Comparison of ENCODE assay signal across 9 mouse cellular contexts in the genomic region with DNA sequence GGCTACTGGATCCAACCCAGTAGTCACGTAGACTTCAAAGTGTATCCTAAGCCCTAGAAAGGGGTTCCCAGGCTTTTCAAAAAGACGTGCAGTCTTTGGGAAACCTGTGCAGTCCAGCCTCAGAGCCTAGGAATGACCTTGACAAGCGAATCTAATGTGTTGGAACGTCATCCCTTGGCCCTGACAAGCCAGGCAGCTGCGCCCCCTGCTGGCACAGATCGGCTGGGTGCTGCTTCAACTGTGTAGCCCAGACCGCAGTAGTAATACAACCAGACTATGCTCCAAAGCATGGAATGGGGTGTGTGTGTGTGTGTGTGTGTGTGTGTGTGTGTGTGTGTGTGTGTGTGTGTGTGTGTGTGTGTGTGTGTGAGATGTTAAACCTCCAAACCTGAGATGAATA.
DNase-seq lines count a peak whose midpoint lies in the region; ATAC-seq lines count a peak whose summit lies in the region.
"Had no signal": no experiment of that assay in that cellular context is flagged by ENCODE, and none has a peak within 500 bp of the region (broad histone marks: within the 10 kb centered on the region; RNA-seq: fewer than 3 reads in every experiment).

No protein-coding gene starts in this region.

- H3K9me3 ChIP-seq in lung, embryonic 16.5 days (ENCODE audit: control insufficient read depth, low read length) = no peaks in the 10 kb centered on the region
- H3K9me3 ChIP-seq: limb, embryonic 15.5 days had no signal

- DNase-seq in MN1 (ENCODE audit: low spot score) = peak; percentile 65
- peak; percentile 84 for DNase-seq in cerebellum, adult 8-10 months
- peak; percentile 45 to 90 for DNase-seq in frontal cortex, adult 2 months (ENCODE audit: extremely low spot score in 1 of 2, low spot score in 1 of 2)
- DNase-seq in layer of hippocampus, adult 8-10 months (ENCODE audit: low spot score in 2 of 2) = peak; percentile 58 to 79
- peak; percentile 52 for DNase-seq in retina, adult 2 months (ENCODE audit: low read depth, low spot score)
- DNase-seq in thymus, postnatal 36 days = peak; percentile 53 to 63

- no peak overlapping the region for H3K4me3 ChIP-seq in lung, embryonic 16.5 days (ENCODE audit: low read length)
- H3K4me3 ChIP-seq: limb, embryonic 15.5 days had no signal

- no peak overlapping the region for H3K4me2 ChIP-seq in lung, embryonic 16.5 days (ENCODE audit: low read depth, low read length)
- H3K4me2 ChIP-seq: limb, embryonic 15.5 days had no signal

- no peaks in the 10 kb centered on the region for H3K4me1 ChIP-seq in lung, embryonic 16.5 days (replicated peaks; ENCODE audit: control insufficient read depth, insufficient read depth, low read length)
- H3K4me1 ChIP-seq: limb, embryonic 15.5 days had no signal

- peak; percentile 63 to 73 for ATAC-seq in hematopoietic stem cell, adult 5-6 weeks (replicated peaks in 1 of 2; ENCODE audit: insufficient read depth in 1 of 2, low FRiP score in 2 of 2, low TSS enrichment in 1 of 2, low read depth in 1 of 2, poor library complexity in 2 of 2, severe bottlenecking in 2 of 2)
- ATAC-seq in lung, embryonic 16.5 days (ENCODE audit: low read depth) = peak; percentile 71; the same call in 1 of the 2 replicates

- H3K9ac ChIP-seq in lung, embryonic 16.5 days (ENCODE audit: low read length) = no peak overlapping the region
- H3K9ac ChIP-seq: limb, embryonic 15.5 days had no signal

- H3K36me3 ChIP-seq in lung, embryonic 16.5 days (ENCODE audit: control insufficient read depth, insufficient read depth, low read length) = no peaks in the 10 kb centered on the region
- H3K36me3 ChIP-seq: limb, embryonic 15.5 days had no signal

- no peak overlapping the region for H3K27ac ChIP-seq in lung, embryonic 16.5 days (ENCODE audit: low read length)
- H3K27ac ChIP-seq: limb, embryonic 15.5 days had no signal

- WGBS in lung, embryonic 16.5 days = 6% methylated on average over 7 of the region's 7 CpGs

- no peaks in the 10 kb centered on the region for H3K27me3 ChIP-seq in lung, embryonic 16.5 days (ENCODE audit: control insufficient read depth, insufficient read depth, low read depth, low read length)
